Mouse (Mus musculus): ENCODE measurements at regions not wholly inside any gene's neighbourhood (a gene's known extent, or its start where the extent isn't known, plus 50 kb on each side); places are given as distances from the start of the nearest gene placed in this dataset.

- DNase-seq, result no peak
Observed at GRCm38 (mm10) chr4:135036764-135037163, 83.7 kb upstream of the Runx3 start.

GRCm38 (mm10) chr4:135039234-135039633, 81.2 kb upstream of the Runx3 start:
- DNase-seq, result peak; percentile 28

GRCm38 (mm10) chr4:135041921-135042320, 78.5 kb upstream of the Runx3 start:
- DNase-seq, result no peak

GRCm38 (mm10) chr4:135042501-135042900, 78.0 kb upstream of the Runx3 start:
- DNase-seq, result no peak

- no peak for DNase-seq
Observed at GRCm38 (mm10) chr4:135045054-135045453, 75.4 kb upstream of the Runx3 start.

DNA sequence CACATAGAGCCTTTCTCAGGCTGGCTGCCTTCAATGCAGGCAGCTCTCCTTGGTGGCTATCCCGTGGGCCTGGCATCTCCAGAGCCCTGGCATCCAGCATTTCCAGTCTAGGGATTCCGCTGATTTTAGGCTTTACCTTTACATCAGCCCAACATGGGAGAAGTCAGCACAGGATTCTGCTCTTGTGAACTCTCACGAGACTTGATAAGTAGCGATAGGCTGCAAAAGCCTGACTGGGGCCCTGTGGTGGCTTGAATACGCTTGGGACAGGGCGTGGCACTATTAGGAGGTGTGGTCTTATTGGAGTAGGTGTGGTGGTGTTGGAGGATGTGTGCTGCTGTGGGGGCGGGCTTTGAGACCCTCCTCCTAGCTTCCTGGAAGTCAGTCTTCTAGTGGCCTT, 73.8 kb upstream of the Runx3 start:
- no peak for DNase-seq

DNA sequence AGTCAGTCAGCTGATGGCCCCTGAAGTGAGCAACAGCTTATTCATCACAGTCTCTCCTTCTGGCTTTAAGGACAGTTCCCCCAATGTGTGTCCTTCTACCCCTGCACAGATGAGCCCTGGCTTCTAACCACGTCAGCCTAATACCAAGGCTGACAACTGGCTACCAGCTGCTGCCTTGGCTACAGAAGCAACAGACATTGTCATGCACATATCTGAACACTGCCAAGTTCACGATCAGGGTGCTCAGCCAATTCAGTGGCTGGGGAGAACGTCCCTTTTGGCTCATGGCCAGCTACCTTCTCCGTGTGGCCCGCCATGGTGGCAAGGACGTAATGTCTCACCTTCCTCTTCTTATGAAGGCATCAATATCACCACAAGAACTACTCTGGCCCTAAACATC, 73.2 kb upstream of the Runx3 start:
- DNase-seq, result no peak

DNA sequence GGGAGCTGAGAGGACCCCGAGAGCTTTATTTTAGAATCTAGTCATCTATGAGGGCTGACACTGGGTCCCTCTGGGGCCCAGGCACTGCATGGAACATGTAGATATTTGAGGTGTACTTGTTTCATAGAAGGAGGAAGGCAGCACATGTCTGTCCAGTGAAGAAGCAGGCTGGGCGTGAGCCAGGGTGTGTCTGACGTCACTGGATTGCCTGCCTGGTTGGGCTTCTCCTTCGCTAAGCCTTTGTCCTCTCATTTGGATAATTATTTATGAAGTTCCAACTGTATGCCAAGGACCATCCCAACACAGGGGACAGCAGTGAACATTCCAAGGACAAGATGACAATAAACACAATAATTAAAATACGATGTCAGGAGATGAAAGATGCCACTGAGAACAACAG, 72.7 kb upstream of the Runx3 start:
- no peak for DNase-seq

GRCm38 (mm10) chr4:135049924-135050323, 70.5 kb upstream of the Runx3 start:
- DNase-seq, result no peak

DNA sequence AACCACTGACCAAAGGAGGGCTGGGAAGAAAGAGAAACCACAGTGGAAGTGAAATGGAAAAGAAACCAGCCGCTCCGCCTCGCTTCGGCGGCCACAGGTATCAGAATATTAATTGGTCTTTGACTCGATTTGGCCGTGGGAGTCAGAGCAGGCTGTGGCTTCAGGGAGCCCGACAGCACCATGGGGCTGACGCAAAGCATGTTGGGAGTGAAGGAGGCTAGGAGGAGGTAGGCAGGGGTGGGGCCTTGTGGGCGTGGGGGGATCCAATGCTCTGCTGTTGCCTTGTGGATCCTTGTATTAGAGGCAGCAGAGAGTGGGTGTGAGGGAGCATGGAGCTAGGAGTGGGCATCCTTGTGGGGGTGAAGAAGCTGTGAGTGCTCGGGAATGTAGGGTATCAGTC, 69.0 kb upstream of the Runx3 start:
- DNase-seq, result no peak

GRCm38 (mm10) chr4:135053585-135053984, 66.9 kb upstream of the Runx3 start:
- no peak for DNase-seq

DNA sequence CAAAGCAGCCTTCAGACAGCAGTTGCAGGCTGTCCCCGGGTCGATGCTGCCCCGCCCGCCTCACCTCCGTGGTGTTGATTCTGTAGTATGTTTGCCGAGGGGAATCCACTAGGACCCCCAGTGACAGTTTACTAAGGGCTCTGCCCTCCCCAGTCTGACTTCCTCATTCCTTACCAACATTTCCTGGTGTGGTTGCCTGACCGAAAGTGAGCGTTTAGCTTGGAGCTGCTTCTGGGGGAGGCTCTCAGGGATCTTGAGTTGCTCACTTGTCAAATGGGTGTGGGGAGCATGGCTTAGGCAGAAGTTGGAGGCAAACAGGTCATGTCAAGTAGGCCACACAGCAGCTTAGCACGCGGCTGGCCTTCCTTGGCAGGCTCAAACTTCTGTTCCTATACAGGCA, 66.1 kb upstream of the Runx3 start:
- DNase-seq, result no peak

GRCm38 (mm10) chr4:135056371-135056770, 64.1 kb upstream of the Runx3 start:
- no peak for DNase-seq

DNA sequence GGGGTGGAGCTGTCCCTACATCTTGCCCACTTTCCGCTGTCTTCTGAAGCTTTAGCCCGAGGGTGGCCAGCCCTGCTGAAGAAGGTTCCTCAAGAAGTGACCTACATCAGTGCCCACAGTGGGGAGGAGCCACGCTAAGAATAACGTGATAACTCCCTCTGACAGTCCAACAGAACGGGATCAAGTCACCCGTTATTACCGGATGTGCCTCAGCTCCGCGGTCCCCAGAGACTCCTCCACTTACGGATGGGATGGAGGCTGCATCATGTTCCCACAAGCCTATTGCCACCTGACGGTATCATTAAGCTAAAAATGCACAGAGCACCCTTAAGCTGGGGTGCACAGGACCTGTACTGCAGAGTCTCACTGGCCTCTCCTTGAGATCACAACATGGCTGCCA, 63.2 kb upstream of the Runx3 start:
- DNase-seq, result no peak

- no peak for DNase-seq
Observed at GRCm38 (mm10) chr4:135058895-135059294, 61.6 kb upstream of the Runx3 start.

DNA sequence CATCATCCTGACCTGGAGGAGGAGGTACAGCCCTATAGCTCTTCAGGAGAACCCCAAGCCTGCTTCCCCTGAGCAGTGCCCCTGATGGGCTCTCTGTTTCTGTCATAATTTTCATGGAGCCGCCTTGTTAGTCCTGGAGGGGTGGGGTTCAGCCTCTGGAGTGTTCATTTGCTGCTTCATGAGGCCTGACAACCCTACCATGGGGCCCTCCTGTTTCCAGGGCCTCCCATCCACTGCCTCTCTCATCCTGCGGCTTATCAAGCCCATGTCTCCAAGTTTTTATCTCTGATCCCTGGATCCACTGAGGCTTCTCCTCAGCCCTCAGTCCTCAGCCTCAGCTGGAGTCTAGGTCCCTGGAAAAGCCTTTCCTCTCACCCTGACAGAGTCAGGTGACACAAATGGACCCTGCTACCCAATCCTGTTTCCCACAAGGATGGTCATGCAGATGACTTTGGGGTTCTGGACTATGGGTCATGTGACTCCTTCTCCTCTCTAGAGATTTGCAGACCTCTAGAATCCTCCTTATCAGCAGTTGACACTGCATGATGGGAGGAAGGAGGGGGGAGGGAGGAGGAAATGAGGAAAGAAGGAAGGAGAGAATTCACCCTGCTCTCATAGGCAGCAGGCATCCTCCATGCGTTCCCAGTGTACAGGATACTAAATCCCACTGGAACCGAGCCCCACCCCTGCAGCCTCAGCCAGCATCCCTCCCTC, 59.3 kb upstream of the Runx3 start:
- DNase-seq, result no peak

DNA sequence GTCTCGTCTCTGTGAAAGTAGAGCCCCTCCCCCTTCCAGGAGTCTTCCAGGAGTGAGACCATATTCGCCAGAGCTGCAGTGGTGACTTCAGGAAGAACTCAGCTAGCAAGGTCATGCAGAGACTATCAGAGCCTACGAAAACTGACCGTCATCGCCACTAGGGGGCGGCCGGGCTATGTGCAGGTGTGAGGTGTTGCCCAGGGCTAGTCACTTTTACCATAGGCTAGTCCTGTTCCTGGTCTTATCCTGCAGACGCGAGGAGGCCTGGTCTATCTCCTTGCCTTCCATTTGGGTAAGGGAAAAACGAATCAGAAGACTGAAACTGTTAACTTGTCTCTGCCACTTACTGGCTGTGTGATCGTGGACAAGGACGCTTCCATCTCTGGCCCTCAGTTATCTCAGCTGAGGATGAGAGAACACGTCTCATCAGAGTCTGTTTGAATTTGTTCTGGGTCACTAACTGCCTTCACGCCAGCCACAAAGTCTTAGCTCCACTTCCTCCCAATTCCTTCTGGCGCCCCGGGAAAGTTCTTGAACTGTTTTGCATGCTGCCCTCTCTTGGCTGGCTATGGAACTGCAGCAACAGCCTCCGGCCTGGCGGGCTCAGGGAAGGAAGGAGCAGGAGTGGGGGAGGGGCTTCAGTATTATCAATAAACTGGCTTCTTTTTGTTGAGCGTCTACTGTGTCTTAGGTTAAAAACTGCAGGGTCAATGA, 53.5 kb upstream of the Runx3 start:
- peak; percentile 93 for DNase-seq

GRCm38 (mm10) chr4:135067805-135068204, 52.6 kb upstream of the Runx3 start:
- DNase-seq, result no peak

GRCm38 (mm10) chr4:135069818-135070217, 50.6 kb upstream of the Runx3 start:
- DNase-seq, result peak; percentile 29

Measured in thymus, postnatal 14 days (tissue).